Mouse (Mus musculus): Measurements from ENCODE around the gene Rfx2. TPM values are rescaled to one million over a fixed set of nuclear protein-coding genes. Genes with fewer than 3 reads are reported as not detected.
A peak's percentile ranks its signal among the peaks of the same experiment; 100 is the strongest.

Gene Rfx2
- polyA plus RNA-seq, 1 experiment from 2014 or later: 4.8 TPM

GRCm38 (mm10) chr17:56767531-56768135, 63.2 kb downstream of the Rfx2 start:
- peaks cover 44% of the 10 kb centered on the region for H3K36me3 ChIP-seq (ENCODE audit: insufficient read depth)
- no peak for TF ChIP-seq CTCF (IDR thresholded peaks at IDR 0.05; ENCODE audit: low read depth)

GRCm38 (mm10) chr17:56766631-56767405, 64.0 kb downstream of the Rfx2 start:
- TF ChIP-seq CTCF (IDR thresholded peaks at IDR 0.05; ENCODE audit: low read depth): no peak
- Histone ChIP-seq H3K4me1 (ENCODE audit: insufficient read depth) (peaks cover 7% of the 10 kb centered on the region; the same call in 1 of the 2 replicates), H3K27ac (ENCODE audit: low read depth) (no peak overlapping the region), H3K4me3 (ENCODE audit: low read depth, low read length) (no peak overlapping the region), H3K9me3 (ENCODE audit: low read depth, low read length) (no peaks in the 10 kb centered on the region), H3K4me2 (no peak overlapping the region), H3K36me3 (ENCODE audit: insufficient read depth) (peaks cover 44% of the 10 kb centered on the region), H3K27me3 (ENCODE audit: insufficient read depth, low read length) (no peaks in the 10 kb centered on the region), H3K9ac (no peak overlapping the region)
- no peak for DNase-seq
- 96% methylated on average over 27 of the region's 27 CpGs for WGBS
- ATAC-seq (ENCODE audit: insufficient read depth): no peak

More at GRCm38 (mm10) chr17:56767531-56768135, 63.2 kb downstream of the Rfx2 start:
- 0 out of 2 replicates have a peak, but pooled peaks cover 3% of the 10 kb centered on the region for H3K4me1 ChIP-seq (ENCODE audit: insufficient read depth)
- H3K9me3 ChIP-seq (ENCODE audit: low read depth, low read length): no peaks in the 10 kb centered on the region
- no peak overlapping the region for H3K4me3 ChIP-seq (ENCODE audit: low read depth, low read length)
- H3K27ac ChIP-seq (ENCODE audit: low read depth): no peak overlapping the region
- ATAC-seq (ENCODE audit: insufficient read depth): no peak
- no peak overlapping the region for H3K9ac ChIP-seq
- WGBS: 92% methylated on average over 29 of the region's 29 CpGs
- no peak for DNase-seq
- no peaks in the 10 kb centered on the region for H3K27me3 ChIP-seq (ENCODE audit: insufficient read depth, low read length)
- H3K4me2 ChIP-seq: no peak overlapping the region

GRCm38 (mm10) chr17:56765431-56765830, 65.4 kb downstream of the Rfx2 start:
- DNase-seq: no peak
- ATAC-seq (ENCODE audit: insufficient read depth): peak; percentile 1; the same call in 1 of the 2 replicates
- peak overlapping the region; percentile 80 for H3K9ac ChIP-seq
- peaks cover 42% of the 10 kb centered on the region for H3K36me3 ChIP-seq (ENCODE audit: insufficient read depth)
- H3K27ac ChIP-seq (ENCODE audit: low read depth): no peak overlapping the region
- H3K4me2 ChIP-seq: peak overlapping the region; percentile 83
- peak overlapping the region; percentile 75 for H3K4me3 ChIP-seq (ENCODE audit: low read depth, low read length)
- H3K4me1 ChIP-seq (ENCODE audit: insufficient read depth): peaks cover 7% of the 10 kb centered on the region; the same call in 1 of the 2 replicates
- no peak for TF ChIP-seq CTCF (IDR thresholded peaks at IDR 0.05; ENCODE audit: low read depth)
- H3K9me3 ChIP-seq (ENCODE audit: low read depth, low read length): no peaks in the 10 kb centered on the region
- 47% methylated on average over 12 of the region's 12 CpGs for WGBS
- no peaks in the 10 kb centered on the region for H3K27me3 ChIP-seq (ENCODE audit: insufficient read depth, low read length)

- no peak for TF ChIP-seq CTCF (IDR thresholded peaks at IDR 0.05; ENCODE audit: low read depth)
- H3K36me3 ChIP-seq (ENCODE audit: insufficient read depth): peaks cover 35% of the 10 kb centered on the region
- WGBS: 1% methylated on average over 58 of the region's 58 CpGs
- no peaks in the 10 kb centered on the region for H3K9me3 ChIP-seq (ENCODE audit: low read depth, low read length)
- H3K4me3 ChIP-seq (ENCODE audit: low read depth, low read length): peak within 1 kb of the TSS; percentile 75
- peak within 1 kb of the TSS; percentile 80 for H3K9ac ChIP-seq
- DNase-seq (peak; percentile 93), ATAC-seq (ENCODE audit: insufficient read depth) (peak; percentile 78)
- H3K27me3 ChIP-seq (ENCODE audit: insufficient read depth, low read length): no peaks in the 10 kb centered on the region
- peaks cover 7% of the 10 kb centered on the region; the same call in 1 of the 2 replicates for H3K4me1 ChIP-seq (ENCODE audit: insufficient read depth)
- H3K27ac ChIP-seq (ENCODE audit: low read depth): peak within 1 kb of the TSS; percentile 96
- peak within 1 kb of the TSS; percentile 83 for H3K4me2 ChIP-seq
These were observed 66.1 kb downstream of the Rfx2 start, which contains the start of gene Dus3l for GRCm38 (mm10) chr17:56764474-56765354. Gene Dus3l, plus strand, starts transcription at chr17:56764757.

GRCm38 (mm10) chr17:56763741-56764250, 67.0 kb downstream of the Rfx2 start:
- Histone ChIP-seq H3K4me1 (ENCODE audit: insufficient read depth) (peaks cover 7% of the 10 kb centered on the region; the same call in 1 of the 2 replicates), H3K4me2 (peak overlapping the region; percentile 83), H3K27me3 (ENCODE audit: insufficient read depth, low read length) (no peaks in the 10 kb centered on the region), H3K27ac (ENCODE audit: low read depth) (no peak overlapping the region), H3K9ac (no peak overlapping the region), H3K36me3 (ENCODE audit: insufficient read depth) (peaks cover 26% of the 10 kb centered on the region), H3K4me3 (ENCODE audit: low read depth, low read length) (peak overlapping the region; percentile 75), H3K9me3 (ENCODE audit: low read depth, low read length) (no peaks in the 10 kb centered on the region)
- no peak for ATAC-seq (ENCODE audit: insufficient read depth)
- DNase-seq: no peak
- no peak for TF ChIP-seq CTCF (IDR thresholded peaks at IDR 0.05; ENCODE audit: low read depth)
- 73% methylated on average over 8 of the region's 8 CpGs for WGBS

Measured in lung, embryonic 14.5 days (tissue).